Mouse (Mus musculus): ENCODE data around the gene Vps53. TPM values are rescaled to one million over a fixed set of nuclear protein-coding genes. Genes with fewer than 3 reads are reported as not detected.

Gene Vps53
- polyA plus RNA-seq, 2 experiments = 9.4 to 12.7 TPM

DNA sequence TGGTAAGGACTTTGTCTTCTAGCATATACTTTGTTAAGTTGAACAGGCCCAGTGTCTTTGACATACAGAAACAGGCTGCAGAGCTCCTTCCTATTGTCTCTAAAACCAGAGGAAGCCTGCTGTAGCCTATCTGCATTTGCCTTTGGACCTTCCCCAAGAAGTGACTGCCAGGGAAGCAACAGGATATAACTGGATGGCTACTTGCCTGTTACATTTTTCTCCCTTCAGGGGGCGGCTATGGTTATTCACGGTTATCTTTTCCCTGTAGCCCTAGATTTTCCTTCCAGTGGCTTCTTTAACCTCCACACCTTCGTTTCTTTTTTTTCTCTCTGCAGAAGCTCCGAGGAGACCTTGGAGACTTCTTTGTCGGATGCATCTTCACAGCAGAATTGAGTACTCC, 27.3 kb upstream of the Vps53 start:
- ATAC-seq (ENCODE audit: insufficient read depth) (no peak), DNase-seq (ENCODE audit: low read depth in 3 of 3, low spot score in 3 of 3) (no peak)
- H3K4me1 ChIP-seq (replicated peaks; ENCODE audit: control insufficient read depth in 2 of 2, insufficient read depth in 2 of 2, low read length in 1 of 2) = peaks cover 3 to 6% of the 10 kb centered on the region in 2 experiments; a peak in 2 of 4 replicates
- no peaks in the 10 kb centered on the region for H3K36me3 ChIP-seq (replicated peaks; ENCODE audit: control insufficient read depth, insufficient read depth, low read depth)
- H3K4me3 ChIP-seq (ENCODE audit: insufficient read depth in 1 of 2, low read depth in 2 of 2, low read length in 2 of 2) = no peak overlapping the region
- H3K4me2 ChIP-seq (ENCODE audit: low read depth) = no peak overlapping the region
- no peak overlapping the region for H3K9ac ChIP-seq (replicated peaks)
- WGBS (ENCODE audit: insufficient replicate concordance) = 78% methylated on average over 5 of the region's 5 CpGs
- H3K27me3 ChIP-seq (ENCODE audit: control insufficient read depth, insufficient read depth, low read length) = peaks cover 15% of the 10 kb centered on the region
- no peak overlapping the region for H3K27ac ChIP-seq
- no peaks in the 10 kb centered on the region for H3K9me3 ChIP-seq (ENCODE audit: control insufficient read depth, low read length)
- no peak for TF ChIP-seq EP300 (IDR thresholded peaks at IDR 0.05; ENCODE audit: low read depth)
- TF ChIP-seq CTCF (IDR thresholded peaks at IDR 0.05; ENCODE audit: low read depth) = no peak

DNA sequence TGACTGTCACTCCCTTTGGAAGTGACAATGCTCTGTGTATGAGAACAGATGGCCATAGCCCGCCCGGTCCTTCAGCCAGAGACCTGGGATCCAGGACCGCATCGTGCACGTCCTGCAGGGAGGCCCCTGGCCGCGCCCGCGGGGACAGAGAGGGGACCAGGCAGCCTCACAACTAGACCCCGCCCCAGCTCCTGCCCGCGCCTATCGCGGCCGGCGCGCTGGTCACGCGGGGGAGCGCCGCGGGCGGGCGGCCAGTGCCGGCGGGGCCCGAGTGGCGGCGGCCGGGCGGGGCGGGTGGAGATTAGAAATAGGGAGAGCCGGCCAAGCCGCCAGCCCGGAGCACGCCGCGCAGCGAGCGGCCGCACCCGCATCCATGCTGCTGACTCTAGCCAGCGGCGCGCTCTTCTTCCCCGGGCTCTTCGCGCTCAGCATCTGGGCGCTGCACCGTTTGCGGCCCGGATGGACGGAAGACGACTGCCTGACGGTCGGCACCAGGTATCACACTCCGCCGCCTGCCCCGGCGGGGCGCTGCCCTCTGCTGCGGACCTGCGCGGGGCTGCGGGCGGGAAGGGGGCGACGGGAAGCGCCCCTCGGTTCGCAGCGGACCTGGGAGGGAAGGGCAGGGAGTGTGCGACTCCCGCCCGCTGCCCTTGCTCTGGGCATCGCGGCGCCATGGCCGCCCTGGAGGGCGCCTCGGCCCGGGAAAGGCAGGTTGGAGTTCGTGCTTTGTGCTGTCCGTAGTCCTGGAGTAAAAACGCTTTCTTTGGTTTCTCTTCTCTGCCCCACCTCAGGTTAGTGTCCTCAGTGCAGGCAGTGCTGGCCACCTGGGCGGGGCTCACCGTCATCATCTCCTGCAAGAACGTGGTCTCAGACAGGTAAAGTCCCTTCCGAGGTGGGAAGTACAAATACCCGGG, 22.6 kb upstream of the Vps53 start:
- peaks cover 30% of the 10 kb centered on the region for H3K27me3 ChIP-seq (ENCODE audit: control insufficient read depth, insufficient read depth, low read length)
- H3K36me3 ChIP-seq (replicated peaks; ENCODE audit: control insufficient read depth, insufficient read depth, low read depth) = no peaks in the 10 kb centered on the region
- H3K4me2 ChIP-seq (ENCODE audit: low read depth) = peak overlapping the region; percentile 98
- peaks cover 3 to 12% of the 10 kb centered on the region in 2 experiments; a peak in 2 of 4 replicates for H3K4me1 ChIP-seq (replicated peaks; ENCODE audit: control insufficient read depth in 2 of 2, insufficient read depth in 2 of 2, low read length in 1 of 2)
- WGBS (ENCODE audit: insufficient replicate concordance) = under 1% methylated on average over 80 of the region's 90 CpGs
- TF ChIP-seq EP300 (IDR thresholded peaks at IDR 0.05; ENCODE audit: low read depth) (no peak), CTCF (IDR thresholded peaks at IDR 0.05; ENCODE audit: low read depth) (no peak)
- peak overlapping the region; percentile 62 for H3K9ac ChIP-seq (replicated peaks)
- no peak overlapping the region for H3K27ac ChIP-seq
- DNase-seq (ENCODE audit: low read depth in 3 of 3, low spot score in 3 of 3) (peak in 1 of 3 experiments; percentile 44), ATAC-seq (ENCODE audit: insufficient read depth) (peak; percentile 94)
- H3K4me3 ChIP-seq (ENCODE audit: insufficient read depth in 1 of 2, low read depth in 2 of 2, low read length in 2 of 2) = peak overlapping the region; percentile 45 to 68
- no peaks in the 10 kb centered on the region for H3K9me3 ChIP-seq (ENCODE audit: control insufficient read depth, low read length)

DNA sequence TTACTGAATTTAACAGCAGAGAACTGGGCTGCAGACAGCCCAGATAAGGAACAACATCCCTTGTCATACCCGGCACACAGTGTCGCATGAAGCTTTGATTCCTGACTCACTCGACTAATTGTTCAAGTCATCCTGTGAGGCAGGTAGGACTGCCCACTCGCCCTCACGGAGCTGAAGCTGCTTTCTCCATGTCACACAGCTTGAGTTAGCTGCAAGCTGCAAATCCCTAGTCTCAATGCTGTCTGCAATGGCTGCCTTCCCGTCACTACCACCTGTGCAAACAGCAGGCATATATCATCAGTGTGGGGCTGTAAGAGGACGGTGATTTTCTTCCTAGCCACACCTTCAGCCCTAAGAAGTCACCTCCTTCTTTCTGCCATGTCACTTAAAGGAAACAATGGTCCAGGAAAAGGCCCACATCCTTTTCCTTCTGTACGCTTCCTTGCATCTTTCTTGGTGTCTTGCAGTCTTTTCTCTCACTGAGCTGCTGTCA, 17.6 kb upstream of the Vps53 start:
- no peak for TF ChIP-seq CTCF (IDR thresholded peaks at IDR 0.05; ENCODE audit: low read depth)
- TF ChIP-seq EP300 (IDR thresholded peaks at IDR 0.05; ENCODE audit: low read depth) = no peak
- no peak overlapping the region for H3K4me2 ChIP-seq (ENCODE audit: low read depth)

DNA sequence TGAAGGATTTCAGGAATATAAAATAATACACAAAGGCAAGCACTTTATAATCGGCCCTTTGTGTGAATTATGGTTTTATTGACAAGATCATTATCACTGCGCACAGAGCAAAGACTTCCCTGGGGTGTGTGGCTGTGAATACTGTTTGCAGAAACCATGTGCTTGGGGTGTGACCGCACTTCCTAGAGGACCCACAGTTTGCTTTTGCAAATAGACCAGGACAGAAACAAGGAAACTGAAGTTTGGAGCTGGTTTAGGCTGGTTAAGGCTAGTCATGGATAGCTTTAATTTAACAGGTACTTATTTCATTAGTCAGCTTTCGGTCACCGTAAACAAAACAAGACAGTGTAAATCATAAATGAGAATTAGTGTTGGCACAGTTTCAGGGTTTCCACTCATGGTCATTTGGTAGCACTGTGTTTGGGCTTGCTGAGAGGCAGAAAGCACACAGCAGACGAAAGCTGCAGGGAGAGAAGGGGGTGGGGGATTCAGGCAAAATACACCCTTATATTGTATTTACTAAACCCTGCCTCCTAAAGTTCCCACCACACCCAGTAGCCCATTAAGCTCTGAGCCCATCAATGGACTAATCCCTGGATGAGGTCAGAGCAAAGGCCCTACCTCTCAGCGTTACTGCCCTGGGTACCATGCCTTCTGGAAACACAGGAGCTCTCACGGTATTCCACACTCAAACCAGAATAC, 17.0 kb upstream of the Vps53 start:
- DNase-seq (ENCODE audit: low read depth in 3 of 3, low spot score in 3 of 3) = no peak
- H3K27ac ChIP-seq = no peak overlapping the region

More for the DNA sequence above, 17.6 kb upstream of the Vps53 start:
- Histone ChIP-seq H3K36me3 (replicated peaks; ENCODE audit: control insufficient read depth, insufficient read depth, low read depth) (no peaks in the 10 kb centered on the region), H3K4me1 (replicated peaks; ENCODE audit: control insufficient read depth in 2 of 2, insufficient read depth in 2 of 2, low read length in 1 of 2) (peaks cover 0 to 6% of the 10 kb centered on the region in 2 experiments; a peak in 1 of 4 replicates), H3K27me3 (ENCODE audit: control insufficient read depth, insufficient read depth, low read length) (peaks cover 17% of the 10 kb centered on the region), H3K27ac (no peak overlapping the region), H3K9me3 (ENCODE audit: control insufficient read depth, low read length) (no peaks in the 10 kb centered on the region), H3K9ac (replicated peaks) (no peak overlapping the region), H3K4me3 (ENCODE audit: insufficient read depth in 1 of 2, low read depth in 2 of 2, low read length in 2 of 2) (no peak overlapping the region)
- ATAC-seq (ENCODE audit: insufficient read depth) (no peak), DNase-seq (ENCODE audit: low read depth in 3 of 3, low spot score in 3 of 3) (no peak)
- WGBS (ENCODE audit: insufficient replicate concordance) = 49% methylated on average over 8 of the region's 8 CpGs

DNA sequence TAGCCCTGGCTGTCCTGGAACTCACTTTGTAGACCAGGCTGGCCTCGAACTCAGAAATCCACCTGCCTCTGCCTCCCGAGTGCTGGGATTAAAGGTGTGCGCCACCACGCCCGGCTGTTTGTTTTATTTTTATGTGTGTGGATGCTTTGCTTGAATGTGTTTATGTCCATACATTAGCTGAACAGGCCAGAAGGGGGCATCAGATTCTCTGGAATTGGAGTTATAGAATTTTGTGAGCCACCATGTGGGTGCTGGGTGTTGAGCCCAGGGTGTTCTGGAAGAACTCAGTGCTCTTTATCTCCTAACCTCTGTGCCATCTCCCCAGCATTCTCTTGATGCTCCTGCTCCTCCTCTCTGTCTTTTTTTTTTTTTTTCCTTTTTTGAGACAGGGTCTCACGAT, 7.5 kb upstream of the Vps53 start:
- Histone ChIP-seq H3K9me3 (ENCODE audit: control insufficient read depth, low read length) (no peaks in the 10 kb centered on the region), H3K27ac (no peak overlapping the region)
- WGBS (ENCODE audit: insufficient replicate concordance) = 71% methylated on average over 6 of the region's 6 CpGs

More for the DNA sequence above, 17.0 kb upstream of the Vps53 start:
- no peaks in the 10 kb centered on the region for H3K9me3 ChIP-seq (ENCODE audit: control insufficient read depth, low read length)
- no peak overlapping the region for H3K9ac ChIP-seq (replicated peaks)
- H3K4me1 ChIP-seq (replicated peaks; ENCODE audit: control insufficient read depth in 2 of 2, insufficient read depth in 2 of 2, low read length in 1 of 2) = peaks cover 0 to 4% of the 10 kb centered on the region in 2 experiments; a peak in 1 of 4 replicates
- no peaks in the 10 kb centered on the region for H3K36me3 ChIP-seq (replicated peaks; ENCODE audit: control insufficient read depth, insufficient read depth, low read depth)
- H3K27me3 ChIP-seq (ENCODE audit: control insufficient read depth, insufficient read depth, low read length) = peaks cover 11% of the 10 kb centered on the region
- TF ChIP-seq EP300 (IDR thresholded peaks at IDR 0.05; ENCODE audit: low read depth) (no peak), CTCF (IDR thresholded peaks at IDR 0.05; ENCODE audit: low read depth) (no peak)
- ATAC-seq (ENCODE audit: insufficient read depth) = no peak
- H3K4me3 ChIP-seq (ENCODE audit: insufficient read depth in 1 of 2, low read depth in 2 of 2, low read length in 2 of 2) = no peak overlapping the region
- H3K4me2 ChIP-seq (ENCODE audit: low read depth) = no peak overlapping the region
- 58% methylated on average over 8 of the region's 8 CpGs for WGBS (ENCODE audit: insufficient replicate concordance)

More for the DNA sequence above, 7.5 kb upstream of the Vps53 start:
- ATAC-seq (ENCODE audit: insufficient read depth) = no peak
- TF ChIP-seq EP300 (IDR thresholded peaks at IDR 0.05; ENCODE audit: low read depth) (no peak), CTCF (IDR thresholded peaks at IDR 0.05; ENCODE audit: low read depth) (no peak)
- H3K36me3 ChIP-seq (replicated peaks; ENCODE audit: control insufficient read depth, insufficient read depth, low read depth) = no peaks in the 10 kb centered on the region
- DNase-seq (ENCODE audit: low read depth in 3 of 3, low spot score in 3 of 3) = no peak
- H3K4me2 ChIP-seq (ENCODE audit: low read depth) = no peak overlapping the region
- no peak overlapping the region for H3K9ac ChIP-seq (replicated peaks)
- H3K4me1 ChIP-seq (replicated peaks; ENCODE audit: control insufficient read depth in 2 of 2, insufficient read depth in 2 of 2, low read length in 1 of 2) = no peaks in the 10 kb centered on the region
- H3K27me3 ChIP-seq (ENCODE audit: control insufficient read depth, insufficient read depth, low read length) = no peaks in the 10 kb centered on the region
- H3K4me3 ChIP-seq (ENCODE audit: insufficient read depth in 1 of 2, low read depth in 2 of 2, low read length in 2 of 2) = no peak overlapping the region

All from liver, embryonic 14.5 days (tissue).